Mouse (Mus musculus): Measurements from ENCODE around the gene Smc2. TPM values are rescaled to one million over a fixed set of nuclear protein-coding genes. Genes with fewer than 3 reads are reported as not detected.
"Not testable (repeated sequence)": the region's sequence is repeated elsewhere in the genome, so short reads cannot be mapped to it uniquely, and the experiment has no call there.

The Smc2 gene
- polyA plus RNA-seq (2017; shearing (Covaris generic)): 100 to 1,000 TPM in 1 of 3 experiments, 10 to 100 TPM in 2; 48.7 to 197 (median 55.1) TPM

- peak; percentile 94 for ATAC-seq
These were observed at the start of gene Smc2 for GRCm38 (mm10) chr4:52438886-52439664. Smc2 (plus strand) TSS chr4:52439243.

- ATAC-seq: no peak
These were observed 27.5 kb upstream of the Smc2 start for GRCm38 (mm10) chr4:52411587-52411986.

GRCm38 (mm10) chr4:52423653-52424052 lies 15.4 kb upstream of the Smc2 start:
- no peak for ATAC-seq

- ATAC-seq: no peak
These were observed 9.5 kb upstream of the Smc2 start for GRCm38 (mm10) chr4:52429310-52430198.

GRCm38 (mm10) chr4:52435551-52435950 lies 3.5 kb upstream of the Smc2 start:
- not testable (repeated sequence) for ATAC-seq

- ATAC-seq: peak; percentile 38
These were observed 615 bp upstream of the Smc2 start for GRCm38 (mm10) chr4:52438371-52438885.

GRCm38 (mm10) chr4:52459726-52460125 lies 20.7 kb downstream of the Smc2 start:
- ATAC-seq: no peak

- no peak for ATAC-seq
These were observed 22.3 kb downstream of the Smc2 start for GRCm38 (mm10) chr4:52461321-52461720.

- no peak for ATAC-seq
These were observed 34.4 kb downstream of the Smc2 start for GRCm38 (mm10) chr4:52473431-52473830.

- no peak for ATAC-seq
These were observed 48.4 kb downstream of the Smc2 start for GRCm38 (mm10) chr4:52487486-52487885.

- not testable (repeated sequence) for ATAC-seq
These were observed 58.1 kb downstream of the Smc2 start, which contains the start of gene Vma21-ps for GRCm38 (mm10) chr4:52497144-52497543. Vma21-ps (minus strand) TSS chr4:52497244.

GRCm38 (mm10) chr4:52517580-52517979 lies 78.5 kb downstream of the Smc2 start:
- ATAC-seq: no peak

- no peak for ATAC-seq
These were observed 80.3 kb downstream of the Smc2 start for GRCm38 (mm10) chr4:52519301-52519700.

GRCm38 (mm10) chr4:52526464-52526863 lies 87.4 kb downstream of the Smc2 start:
- ATAC-seq: no peak

GRCm38 (mm10) chr4:52530636-52531035 lies 91.6 kb downstream of the Smc2 start:
- ATAC-seq: no peak

Other genes with a start within 250 kb of the Smc2 start
- gene Vma21-ps, start 58.0 kb downstream of the Smc2 start, polyA plus RNA-seq (2017; shearing (Covaris generic)): not detected
- gene Toporsl, start 157.0 kb downstream of the Smc2 start, polyA plus RNA-seq (2017; shearing (Covaris generic)): not detected

Measured in inflammation-experienced regulatory T-cells, adult 6 months (primary cell).